Mouse (Mus musculus) hindbrain, embryonic 10.5 days (tissue): Measurements from ENCODE around the gene Glrx5. TPM values are rescaled to one million over a fixed set of nuclear protein-coding genes. Genes with fewer than 3 reads are reported as not detected.
A peak's percentile ranks its signal among the peaks of the same experiment; 100 is the strongest.

Experiments
- DNase-seq: peaks from one replicate; pipeline ENCODE4 v3.0.0-alpha.2; 2017; ENCODE audit warnings: low spot score
- H3K27ac ChIP-seq: fragments of 300-500 bp; sonication (generic); 2 replicates; pipeline ENCODE4 v1.5.1; 2016; ENCODE audit warnings: mild to moderate bottlenecking, moderate library complexity
- H3K27me3 ChIP-seq: fragments of 300-500 bp; sonication (generic); 2 replicates; pipeline ENCODE4 v1.6.1; 2016; ENCODE audit warnings: mild to moderate bottlenecking; ENCODE audit not compliant: poor library complexity, insufficient read depth, severe bottlenecking
- H3K36me3 ChIP-seq: fragments of 300-500 bp; sonication (generic); 2 replicates; pipeline ENCODE4 v1.6.1; 2016; ENCODE audit warnings: mild to moderate bottlenecking, moderate library complexity
- H3K4me1 ChIP-seq: fragments of 300-500 bp; sonication (generic); replicated peaks from 2 replicates; pipeline ENCODE4 v1.6.1; 2016; ENCODE audit warnings: mild to moderate bottlenecking
- H3K4me3 ChIP-seq: fragments of 300-500 bp; sonication (generic); 2 replicates; pipeline ENCODE4 v1.5.1; 2016; ENCODE audit warnings: mild to moderate bottlenecking, moderate library complexity
- H3K9me3 ChIP-seq: fragments of 300-500 bp; sonication (generic); 2 replicates; pipeline ENCODE4 v1.6.1; 2016; ENCODE audit warnings: mild to moderate bottlenecking, moderate library complexity
- WGBS: fragments of 180-500 bp; shearing (Covaris S2); methylation state at CpG from one replicate; pipeline ENCODE4 v1.1.7; 2016; 5-methylcytosine and 5-hydroxymethylcytosine counted together
- polyA plus RNA-seq: library from polyadenylated mRNA; unstranded; fragments of >200 nt; fragmentation: Nextera tagmentation; extraction: Ambion mirVana; gene quantifications from 2 replicates; pipeline ENCODE4 v1.2.1, GENCODE M21; 2016

The Glrx5 gene
- polyA plus RNA-seq, 1 experiment from 2014 or later: 230 TPM

DNA sequence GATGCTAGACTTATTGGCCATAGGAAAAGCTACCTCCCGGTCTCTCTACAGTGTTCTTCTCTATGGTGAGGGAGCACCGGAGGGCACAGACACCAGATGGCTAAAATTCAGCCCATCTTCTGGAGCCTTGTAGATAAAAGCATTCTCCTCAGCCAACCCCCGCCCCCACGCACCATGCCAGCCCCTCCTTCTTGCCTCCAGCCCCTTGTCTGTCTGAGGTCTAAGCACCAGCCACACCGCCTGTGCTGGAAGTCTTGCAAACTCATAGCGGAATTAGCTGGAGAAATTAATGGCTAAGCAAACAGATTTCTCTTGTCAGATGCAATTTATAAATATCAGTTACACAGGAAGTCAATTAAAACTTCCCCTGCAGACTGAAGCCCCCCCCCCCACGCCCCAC is 43.0 kb downstream of the Glrx5 start:
- H3K36me3 ChIP-seq: no peaks in the 10 kb centered on the region
- no peak for DNase-seq
- WGBS: 63% methylated on average over 7 of the region's 7 CpGs
- H3K9me3 ChIP-seq: no peaks in the 10 kb centered on the region
- H3K27me3 ChIP-seq: peaks cover 3% of the 10 kb centered on the region; the same call in 1 of the 2 replicates
- H3K4me3 ChIP-seq: no peak overlapping the region
- peak overlapping the region; percentile 45 for H3K27ac ChIP-seq
- peaks cover 12% of the 10 kb centered on the region for H3K4me1 ChIP-seq

DNA sequence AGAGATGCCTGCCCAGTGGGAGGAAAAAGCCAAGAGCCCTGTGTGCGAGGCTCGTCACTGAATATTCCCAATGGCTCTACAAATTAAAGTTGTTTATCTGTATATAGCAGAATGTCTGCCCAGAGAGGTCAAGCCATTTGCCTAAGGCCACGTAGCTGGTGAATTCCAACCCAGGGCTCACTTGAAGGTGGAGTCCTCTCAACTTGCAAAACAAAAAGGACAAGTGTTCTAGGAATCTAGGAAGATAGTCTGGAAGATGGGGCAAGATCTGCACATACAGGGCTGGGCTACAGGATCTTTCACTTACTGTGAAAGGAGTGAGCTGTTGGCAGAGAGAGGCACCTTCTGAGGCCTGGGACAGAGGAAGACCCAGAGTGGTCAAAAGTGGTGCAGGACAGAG is 44.0 kb downstream of the Glrx5 start:
- 0 out of 2 replicates have a peak overlapping the region, but pooled peaks have one; percentile 9 for H3K27ac ChIP-seq
- H3K36me3 ChIP-seq: no peaks in the 10 kb centered on the region
- peaks cover 3% of the 10 kb centered on the region; the same call in 1 of the 2 replicates for H3K27me3 ChIP-seq
- H3K4me1 ChIP-seq: peaks cover 12% of the 10 kb centered on the region
- H3K9me3 ChIP-seq: no peaks in the 10 kb centered on the region
- 77% methylated on average over 3 of the region's 3 CpGs for WGBS
- no peak overlapping the region for H3K4me3 ChIP-seq
- no peak for DNase-seq

DNA sequence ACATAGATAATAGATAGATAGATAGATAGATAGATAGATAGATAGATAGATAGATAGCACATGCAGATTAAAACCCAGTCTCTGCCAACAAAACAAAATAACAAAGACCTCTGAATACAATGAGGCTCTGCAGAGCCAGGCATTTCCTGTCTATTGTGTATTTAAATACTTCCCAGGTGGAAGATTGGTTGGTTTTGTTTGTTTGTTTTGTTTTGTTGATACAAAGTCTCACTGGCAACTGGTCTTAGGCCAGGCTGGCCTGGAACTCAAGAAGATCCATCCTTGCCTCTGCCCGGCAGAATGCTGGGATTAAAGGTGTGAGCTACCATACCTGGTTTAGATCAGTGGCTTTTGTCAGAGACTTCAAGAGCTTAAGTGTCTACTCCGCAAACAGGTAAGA is 44.7 kb downstream of the Glrx5 start:
- H3K4me3 ChIP-seq: no peak overlapping the region
- no peak for DNase-seq
- H3K9me3 ChIP-seq: no peaks in the 10 kb centered on the region
- 92% methylated on average over 2 of the region's 2 CpGs for WGBS
- H3K36me3 ChIP-seq: no peaks in the 10 kb centered on the region
- peaks cover 3% of the 10 kb centered on the region; the same call in 1 of the 2 replicates for H3K27me3 ChIP-seq
- no peak overlapping the region for H3K27ac ChIP-seq
- H3K4me1 ChIP-seq: peaks cover 12% of the 10 kb centered on the region

DNA sequence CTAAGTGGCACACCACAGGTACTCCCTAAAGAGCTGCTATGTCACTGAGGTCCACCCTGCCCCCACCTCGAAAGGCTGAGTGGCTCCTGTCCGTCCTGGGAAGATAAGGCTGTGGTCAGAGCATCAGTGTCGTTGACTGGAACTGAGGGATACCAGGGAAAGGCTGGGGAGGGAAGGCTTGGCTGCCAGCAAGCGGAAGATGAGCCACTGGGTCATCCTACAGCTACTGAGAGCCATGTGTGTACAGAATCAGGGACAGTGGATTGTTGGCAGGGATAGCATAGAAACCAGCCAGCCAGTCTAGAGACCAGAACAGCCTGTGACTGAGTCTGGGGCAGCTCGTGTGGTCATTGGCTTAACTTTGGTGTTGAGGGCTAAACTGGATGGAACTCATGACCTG is 51.7 kb downstream of the Glrx5 start:
- WGBS: 77% methylated on average over 5 of the region's 5 CpGs
- Histone ChIP-seq H3K27me3 (no peaks in the 10 kb centered on the region; the same call in 1 of the 2 replicates), H3K36me3 (no peaks in the 10 kb centered on the region), H3K27ac (no peak overlapping the region), H3K4me3 (no peak overlapping the region), H3K4me1 (peaks cover 5% of the 10 kb centered on the region), H3K9me3 (no peaks in the 10 kb centered on the region)
- no peak for DNase-seq

DNA sequence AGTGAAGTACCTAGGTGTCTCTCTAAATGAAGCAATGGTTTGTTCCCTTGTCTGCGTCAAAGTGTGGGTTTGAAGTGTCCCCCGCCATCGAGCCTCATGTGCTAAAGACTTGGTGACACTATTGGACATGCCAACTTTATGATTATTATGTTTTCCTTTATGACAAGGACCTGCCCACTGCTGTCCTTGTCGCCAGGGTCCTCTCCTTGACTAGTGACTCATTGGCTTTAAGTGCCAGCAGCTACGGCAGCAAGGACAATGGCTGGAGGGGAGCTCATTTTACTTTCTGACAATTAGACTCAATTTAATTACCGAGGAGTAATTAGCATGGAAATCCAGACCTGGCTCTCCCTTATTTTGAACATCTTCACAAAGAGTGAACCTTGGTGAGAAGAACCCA is 52.3 kb downstream of the Glrx5 start:
- no peaks in the 10 kb centered on the region for H3K36me3 ChIP-seq
- peaks cover 8% of the 10 kb centered on the region for H3K4me1 ChIP-seq
- no peak overlapping the region for H3K27ac ChIP-seq
- WGBS: 88% methylated on average over 6 of the region's 6 CpGs
- H3K9me3 ChIP-seq: no peaks in the 10 kb centered on the region
- H3K27me3 ChIP-seq: no peaks in the 10 kb centered on the region; the same call in 1 of the 2 replicates
- no peak for DNase-seq
- no peak overlapping the region for H3K4me3 ChIP-seq

DNA sequence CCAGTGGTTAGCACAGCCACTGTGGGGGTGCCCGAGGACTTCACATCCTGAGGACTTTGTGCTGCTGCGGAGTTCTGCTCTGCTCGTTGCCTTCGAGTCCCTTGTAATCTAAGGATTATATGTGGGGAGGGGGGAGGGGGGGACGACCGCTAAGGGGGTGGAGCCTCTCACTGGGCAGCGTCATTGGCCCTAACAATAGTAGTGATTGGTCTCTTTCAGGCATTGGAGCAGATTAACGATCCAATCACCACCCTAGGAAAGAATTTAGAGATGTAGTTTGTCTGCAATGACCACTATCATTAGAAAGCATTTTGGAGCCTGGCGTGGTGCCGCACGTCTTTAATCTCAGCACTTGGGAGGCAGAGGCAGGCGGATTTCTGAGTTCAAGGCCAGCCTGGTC is 52.8 kb downstream of the Glrx5 start:
- Histone ChIP-seq H3K4me3 (no peak overlapping the region), H3K9me3 (no peaks in the 10 kb centered on the region), H3K27ac (no peak overlapping the region), H3K36me3 (no peaks in the 10 kb centered on the region), H3K27me3 (no peaks in the 10 kb centered on the region; the same call in 1 of the 2 replicates), H3K4me1 (peaks cover 8% of the 10 kb centered on the region)
- WGBS: 86% methylated on average over 12 of the region's 12 CpGs
- no peak for DNase-seq

DNA sequence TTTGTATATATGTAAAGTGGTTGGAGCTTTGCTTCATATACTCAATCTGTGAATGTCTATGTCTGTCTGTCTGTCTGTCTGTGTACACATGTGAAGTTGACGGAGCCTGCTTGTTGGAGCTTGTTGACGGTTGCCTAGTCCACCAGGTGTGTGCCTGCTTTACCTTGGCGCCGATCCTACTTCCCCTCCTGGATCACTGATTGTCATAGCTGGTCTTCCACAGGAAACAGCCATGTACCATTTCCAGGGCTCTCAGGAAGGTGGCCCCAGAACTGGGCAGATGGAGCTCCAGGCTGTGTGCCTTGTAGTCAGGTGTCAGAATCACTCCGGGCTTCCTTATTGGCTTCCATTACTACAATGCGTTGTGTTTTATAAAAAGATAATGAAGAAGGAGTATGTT is 54.3 kb downstream of the Glrx5 start:
- 0 out of 2 replicates have a peak, but pooled peaks cover 2% of the 10 kb centered on the region for H3K9me3 ChIP-seq
- peaks cover 8% of the 10 kb centered on the region for H3K4me1 ChIP-seq
- no peak overlapping the region for H3K27ac ChIP-seq
- DNase-seq: no peak
- no peak overlapping the region for H3K4me3 ChIP-seq
- H3K36me3 ChIP-seq: no peaks in the 10 kb centered on the region
- WGBS: 96% methylated on average over 6 of the region's 6 CpGs
- H3K27me3 ChIP-seq: no peaks in the 10 kb centered on the region; the same call in 1 of the 2 replicates

DNA sequence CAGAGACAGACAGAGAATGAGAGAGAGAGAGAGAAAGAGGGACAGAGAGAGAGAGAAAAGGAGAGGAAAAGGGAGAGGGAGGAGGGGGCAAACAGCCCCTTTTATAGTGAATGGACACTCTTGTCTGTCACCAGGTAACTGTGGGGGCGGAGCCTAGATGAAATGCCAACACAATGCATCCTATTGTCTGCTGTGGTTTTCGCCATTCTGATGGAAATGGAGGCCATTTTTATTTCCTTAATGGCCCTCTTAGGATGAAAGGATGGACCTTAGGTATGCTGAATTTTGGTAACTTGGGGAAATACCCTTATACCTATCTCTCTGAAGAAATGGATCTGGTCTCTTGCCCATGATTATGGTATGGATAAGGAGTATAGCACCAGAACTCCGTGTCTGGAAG is 54.9 kb downstream of the Glrx5 start:
- H3K36me3 ChIP-seq: no peaks in the 10 kb centered on the region
- H3K27me3 ChIP-seq: no peaks in the 10 kb centered on the region; the same call in 1 of the 2 replicates
- WGBS: 80% methylated on average over 3 of the region's 3 CpGs
- peaks cover 8% of the 10 kb centered on the region for H3K4me1 ChIP-seq
- 0 out of 2 replicates have a peak, but pooled peaks cover 3% of the 10 kb centered on the region for H3K9me3 ChIP-seq
- H3K4me3 ChIP-seq: no peak overlapping the region
- no peak overlapping the region for H3K27ac ChIP-seq
- DNase-seq: no peak

DNA sequence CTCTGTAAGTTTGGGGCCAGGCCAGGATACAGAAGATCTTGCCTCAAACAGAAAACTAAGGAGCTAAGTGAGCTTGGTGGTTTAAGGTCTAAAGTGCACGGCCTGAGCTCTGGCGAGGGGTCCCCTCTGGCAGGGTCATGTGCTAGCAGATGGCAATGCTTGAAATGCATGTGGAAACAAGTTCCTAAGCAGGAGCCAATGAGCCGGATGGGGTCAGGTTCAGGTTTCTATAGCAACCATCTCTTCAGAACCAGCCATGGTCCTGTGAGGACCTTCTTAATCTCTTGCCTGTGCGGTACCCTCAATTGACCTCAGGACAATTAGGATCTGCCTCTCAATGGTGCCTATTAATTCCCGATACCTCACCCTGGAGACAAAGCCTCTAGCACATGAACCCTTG is 56.7 kb downstream of the Glrx5 start:
- Histone ChIP-seq H3K4me1 (peaks cover 25% of the 10 kb centered on the region), H3K9me3 (0 out of 2 replicates have a peak, but pooled peaks cover 3% of the 10 kb centered on the region), H3K27ac (no peak overlapping the region), H3K4me3 (no peak overlapping the region), H3K27me3 (no peaks in the 10 kb centered on the region; the same call in 1 of the 2 replicates), H3K36me3 (no peaks in the 10 kb centered on the region)
- DNase-seq: no peak
- WGBS: 42% methylated on average over 5 of the region's 5 CpGs

DNA sequence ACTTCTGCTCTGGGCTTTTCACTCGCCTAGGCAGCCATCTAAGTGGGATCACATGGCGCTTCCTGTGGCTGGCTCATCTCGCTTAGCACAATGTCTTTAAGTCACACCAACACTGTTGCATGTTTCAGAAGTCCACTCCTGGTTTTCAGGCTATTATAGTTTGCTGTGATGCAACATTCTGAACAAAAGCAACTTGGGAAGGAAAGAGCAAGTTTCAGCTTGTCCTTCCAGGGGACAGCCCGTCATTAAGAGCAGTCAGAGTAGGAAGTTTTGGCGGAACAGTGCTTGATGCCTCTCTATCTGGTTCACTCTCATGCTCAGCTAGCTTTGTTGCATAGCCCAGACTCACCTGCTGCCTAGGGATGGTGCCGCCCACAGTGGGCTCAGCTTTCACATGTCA is 59.1 kb downstream of the Glrx5 start:
- Histone ChIP-seq H3K36me3 (no peaks in the 10 kb centered on the region), H3K27me3 (no peaks in the 10 kb centered on the region; the same call in 1 of the 2 replicates), H3K4me3 (no peak overlapping the region), H3K9me3 (0 out of 2 replicates have a peak, but pooled peaks cover 3% of the 10 kb centered on the region), H3K27ac (no peak overlapping the region), H3K4me1 (peaks cover 25% of the 10 kb centered on the region)
- WGBS: 91% methylated on average over 6 of the region's 6 CpGs
- DNase-seq: no peak

Other genes starting within 250 kb of the Glrx5 start
- 2.4 and 2.7 TPM in 2 replicates for gene Clmn, start 167.6 kb upstream of the Glrx5 start, polyA plus RNA-seq
- 0.09 and 0.15 TPM in 2 replicates for gene Syne3, start 22.9 kb upstream of the Glrx5 start, polyA plus RNA-seq
- not detected in 2 replicates for gene Tcl1b2, start 113.3 kb downstream of the Glrx5 start, polyA plus RNA-seq
- not detected in 2 replicates for gene Tcl1b1, start 127.0 kb downstream of the Glrx5 start, polyA plus RNA-seq
- not detected in 2 replicates for gene Tcl1b5, start 143.7 kb downstream of the Glrx5 start, polyA plus RNA-seq
- gene Tcl1b3, start 158.4 kb downstream of the Glrx5 start, polyA plus RNA-seq: not detected in 2 replicates
- not detected in 2 replicates for gene Tcl1b4, start 169.3 kb downstream of the Glrx5 start, polyA plus RNA-seq
- not detected in 2 replicates for gene Tcl1, start 190.1 kb downstream of the Glrx5 start, polyA plus RNA-seq